Mouse (Mus musculus) forebrain, embryonic 12.5 days (tissue): Measurements from ENCODE around the gene Dgkz. TPM values are rescaled to one million over a fixed set of nuclear protein-coding genes. Genes with fewer than 3 reads are reported as not detected.

ENCODE experiments used
- ATAC-seq: fragments of 200-750 bp; cut with Nextera tagmentation; 2 replicates; pipeline ENCODE4 v1.8.0; 2017; ENCODE audit warnings: moderate TSS enrichment; ENCODE audit not compliant: low FRiP score
- H3K27ac ChIP-seq: fragments of 300-500 bp; sonication (generic); 2 replicates; pipeline ENCODE4 v1.5.1; 2016; ENCODE audit warnings: mild to moderate bottlenecking
- H3K27me3 ChIP-seq: fragments of 300-500 bp; sonication (generic); 2 replicates; pipeline ENCODE4 v1.6.1; 2016; ENCODE audit warnings: mild to moderate bottlenecking
- H3K36me3 ChIP-seq: fragments of 300-500 bp; sonication (generic); replicated peaks from 2 replicates; pipeline ENCODE4 v1.6.1; 2016; ENCODE audit warnings: mild to moderate bottlenecking
- H3K4me1 ChIP-seq: fragments of 300-500 bp; sonication (generic); 2 replicates; pipeline ENCODE4 v1.6.1; 2016
- H3K4me2 ChIP-seq: fragments of 300-500 bp; sonication (generic); 2 replicates; pipeline ENCODE4 v1.6.1; 2016; ENCODE audit warnings: mild to moderate bottlenecking, moderate library complexity
- H3K4me3 ChIP-seq: fragments of 300-500 bp; sonication (generic); replicated peaks from 2 replicates; pipeline ENCODE4 v1.5.1; 2016; ENCODE audit warnings: mild to moderate bottlenecking
- H3K9ac ChIP-seq: fragments of 300-500 bp; sonication (generic); 2 replicates; pipeline ENCODE4 v1.6.1; 2016; ENCODE audit warnings: mild to moderate bottlenecking
- H3K9me3 ChIP-seq: fragments of 300-500 bp; sonication (generic); 2 replicates; pipeline ENCODE4 v1.6.1; 2016
- WGBS: fragments of 180-500 bp; shearing (Covaris S2); methylation state at CpG from one replicate; pipeline ENCODE4 v1.1.7; 2016; 5-methylcytosine and 5-hydroxymethylcytosine counted together
- polyA plus RNA-seq: library from polyadenylated mRNA; unstranded; fragments of >200 nt; fragmentation: Nextera tagmentation; extraction: Ambion mirVana; gene quantifications from 2 replicates; pipeline ENCODE4 v1.2.1, GENCODE M21; 2016

The Dgkz gene
- polyA plus RNA-seq, 1 experiment from 2014 or later = 28.5 TPM

- 78% methylated on average over 23 of the region's 23 CpGs for WGBS
- Histone ChIP-seq H3K27me3 (peaks cover 36% of the 10 kb centered on the region), H3K4me2 (0 out of 2 replicates have a peak overlapping the region, but pooled peaks have one; percentile 8), H3K9me3 (no peaks in the 10 kb centered on the region), H3K9ac (no peak overlapping the region), H3K4me1 (peaks cover 53% of the 10 kb centered on the region), H3K36me3 (peaks cover 11% of the 10 kb centered on the region; the same call in 1 of the 2 replicates), H3K27ac (no peak overlapping the region), H3K4me3 (no peak overlapping the region; the same call in 1 of the 2 replicates)
- no peak for ATAC-seq
Observed at GRCm38 (mm10) chr2:91928534-91929350, 46.9 kb downstream of the Dgkz start.

GRCm38 (mm10) chr2:91927826-91928533, 47.7 kb downstream of the Dgkz start:
- 40% methylated on average over 34 of the region's 34 CpGs for WGBS
- no peak overlapping the region for H3K27ac ChIP-seq
- ATAC-seq = no peak
- no peak overlapping the region for H3K4me3 ChIP-seq
- H3K4me2 ChIP-seq = no peak overlapping the region
- peaks cover 44% of the 10 kb centered on the region for H3K27me3 ChIP-seq
- peaks cover 53% of the 10 kb centered on the region for H3K4me1 ChIP-seq
- peaks cover 10% of the 10 kb centered on the region; the same call in 1 of the 2 replicates for H3K36me3 ChIP-seq
- H3K9ac ChIP-seq = no peak overlapping the region
- no peaks in the 10 kb centered on the region for H3K9me3 ChIP-seq

- Histone ChIP-seq H3K27me3 (peaks cover 54% of the 10 kb centered on the region), H3K4me3 (no peak within 1 kb of the TSS), H3K9ac (no peak within 1 kb of the TSS), H3K4me2 (no peak within 1 kb of the TSS), H3K27ac (no peak within 1 kb of the TSS), H3K9me3 (no peaks in the 10 kb centered on the region), H3K4me1 (peaks cover 54% of the 10 kb centered on the region), H3K36me3 (peaks cover 10% of the 10 kb centered on the region; the same call in 1 of the 2 replicates)
- WGBS = 83% methylated on average over 3 of the region's 3 CpGs
- ATAC-seq = no peak
Observed at GRCm38 (mm10) chr2:91926949-91927348, 48.7 kb downstream of the Dgkz start, which contains the start of gene Chrm4. Chrm4 (plus strand) TSS chr2:91927249.

GRCm38 (mm10) chr2:91925442-91925841, 50.2 kb downstream of the Dgkz start:
- Histone ChIP-seq H3K4me2 (no peak overlapping the region), H3K27ac (no peak overlapping the region), H3K36me3 (peaks cover 10% of the 10 kb centered on the region; the same call in 1 of the 2 replicates), H3K4me3 (no peak overlapping the region), H3K27me3 (peaks cover 69% of the 10 kb centered on the region), H3K9me3 (no peaks in the 10 kb centered on the region), H3K9ac (no peak overlapping the region), H3K4me1 (peaks cover 54% of the 10 kb centered on the region)
- 88% methylated on average over 15 of the region's 15 CpGs for WGBS
- ATAC-seq = no peak

GRCm38 (mm10) chr2:91924726-91925125, 50.9 kb downstream of the Dgkz start:
- WGBS = 67% methylated on average over 1 of the region's 1 CpGs
- no peak for ATAC-seq
- H3K27me3 ChIP-seq = peaks cover 76% of the 10 kb centered on the region
- H3K36me3 ChIP-seq = peaks cover 10% of the 10 kb centered on the region; the same call in 1 of the 2 replicates
- no peak overlapping the region for H3K27ac ChIP-seq
- H3K4me1 ChIP-seq = peaks cover 47% of the 10 kb centered on the region
- H3K9ac ChIP-seq = no peak overlapping the region
- H3K9me3 ChIP-seq = no peaks in the 10 kb centered on the region
- no peak overlapping the region for H3K4me3 ChIP-seq
- H3K4me2 ChIP-seq = no peak overlapping the region

- no peak for ATAC-seq
- peak overlapping the region; percentile 62 for H3K4me3 ChIP-seq
- no peak overlapping the region for H3K9ac ChIP-seq
- H3K27me3 ChIP-seq = peaks cover 74% of the 10 kb centered on the region
- H3K27ac ChIP-seq = no peak overlapping the region
- no peaks in the 10 kb centered on the region for H3K9me3 ChIP-seq
- H3K4me1 ChIP-seq = peaks cover 40% of the 10 kb centered on the region
- peak overlapping the region; percentile 91 for H3K4me2 ChIP-seq
- WGBS = 5% methylated on average over 54 of the region's 54 CpGs
- H3K36me3 ChIP-seq = peaks cover 8% of the 10 kb centered on the region
Observed at GRCm38 (mm10) chr2:91923415-91924337, 52.0 kb downstream of the Dgkz start.

GRCm38 (mm10) chr2:91922586-91923414, 52.9 kb downstream of the Dgkz start:
- Histone ChIP-seq H3K36me3 (peaks cover 13% of the 10 kb centered on the region), H3K4me1 (peaks cover 33% of the 10 kb centered on the region), H3K4me2 (peak overlapping the region; percentile 91), H3K9ac (peak overlapping the region; percentile 52; the same call in 1 of the 2 replicates), H3K27ac (no peak overlapping the region), H3K27me3 (peaks cover 71% of the 10 kb centered on the region), H3K9me3 (no peaks in the 10 kb centered on the region), H3K4me3 (peak overlapping the region; percentile 62)
- ATAC-seq = no peak; the same call in 1 of the 2 replicates
- WGBS = 3% methylated on average over 37 of the region's 37 CpGs

GRCm38 (mm10) chr2:91921790-91922570, 53.7 kb downstream of the Dgkz start:
- Histone ChIP-seq H3K27ac (no peak overlapping the region), H3K4me2 (peak overlapping the region; percentile 91), H3K9me3 (no peaks in the 10 kb centered on the region), H3K27me3 (peaks cover 71% of the 10 kb centered on the region), H3K9ac (peak overlapping the region; percentile 52), H3K36me3 (peaks cover 21% of the 10 kb centered on the region), H3K4me3 (peak overlapping the region; percentile 62), H3K4me1 (peaks cover 33% of the 10 kb centered on the region)
- peak; percentile 75 for ATAC-seq
- under 1% methylated on average over 64 of the region's 64 CpGs for WGBS

GRCm38 (mm10) chr2:91921181-91921789, 54.4 kb downstream of the Dgkz start:
- Histone ChIP-seq H3K36me3 (peaks cover 28% of the 10 kb centered on the region), H3K4me1 (peaks cover 33% of the 10 kb centered on the region), H3K9me3 (no peaks in the 10 kb centered on the region), H3K27ac (no peak overlapping the region), H3K9ac (peak overlapping the region; percentile 52), H3K4me2 (peak overlapping the region; percentile 91), H3K27me3 (peaks cover 67% of the 10 kb centered on the region), H3K4me3 (peak overlapping the region; percentile 62)
- WGBS = 4% methylated on average over 31 of the region's 31 CpGs
- no peak; the same call in 1 of the 2 replicates for ATAC-seq

- H3K27me3 ChIP-seq = peaks cover 56% of the 10 kb centered on the region
- H3K9me3 ChIP-seq = no peaks in the 10 kb centered on the region
- H3K9ac ChIP-seq = no peak overlapping the region
- H3K27ac ChIP-seq = no peak overlapping the region
- 77% methylated on average over 4 of the region's 4 CpGs for WGBS
- no peak overlapping the region for H3K4me2 ChIP-seq
- ATAC-seq = no peak
- H3K4me3 ChIP-seq = no peak overlapping the region
- H3K36me3 ChIP-seq = peaks cover 37% of the 10 kb centered on the region
- peaks cover 33% of the 10 kb centered on the region for H3K4me1 ChIP-seq
Observed at GRCm38 (mm10) chr2:91920130-91920529, 55.5 kb downstream of the Dgkz start.
